In genomic region chr1:190220417-190220816, GRCm38 (mm10) we compare ENCODE assay signal across 21 mouse cellular contexts. TPM values are rescaled to one million over a fixed set of nuclear protein-coding genes. Genes with fewer than 3 reads are reported as not detected.
DNase-seq lines count a peak whose midpoint lies in the region; ATAC-seq and TF ChIP-seq lines count a peak whose summit lies in the region.
"Had no signal": no experiment of that assay in that cellular context is flagged by ENCODE, and none has a peak within 500 bp of the region (broad histone marks: within the 10 kb centered on the region; RNA-seq: fewer than 3 reads in every experiment).

No protein-coding gene starts in this region.

- H3K36me3 ChIP-seq in hindbrain, embryonic 16.5 days (ENCODE audit: control insufficient read depth, insufficient read depth, low read length): no peaks in the 10 kb centered on the region
- H3K36me3 ChIP-seq in hindbrain, embryonic 13.5 days: no peaks in the 10 kb centered on the region
- H3K36me3 ChIP-seq in midbrain, postnatal 0 days (ENCODE audit: insufficient read depth, low read length): no peaks in the 10 kb centered on the region
- no peaks in the 10 kb centered on the region for H3K36me3 ChIP-seq in midbrain, embryonic 10.5 days
- H3K36me3 ChIP-seq: heart, embryonic 10.5 days; midbrain, embryonic 12.5 days; neural tube, embryonic 13.5 days had no signal

- 0 out of 2 replicates have a peak, but pooled peaks have one; percentile 17 for TF ChIP-seq CTCF in midbrain, postnatal 0 days (IDR thresholded peaks at IDR 0.05)

- H3K4me2 ChIP-seq in hindbrain, embryonic 16.5 days (ENCODE audit: low read length): 0 out of 2 replicates have a peak overlapping the region, but pooled peaks have one; percentile 5
- no peak overlapping the region for H3K4me2 ChIP-seq in hindbrain, embryonic 13.5 days
- no peak overlapping the region for H3K4me2 ChIP-seq in midbrain, postnatal 0 days (ENCODE audit: low read depth, low read length, poor library complexity, severe bottlenecking)
- H3K4me2 ChIP-seq: liver, embryonic 11.5 days; midbrain, embryonic 12.5 days; neural tube, embryonic 13.5 days had no signal

- no peak overlapping the region for H3K4me3 ChIP-seq in hindbrain, embryonic 16.5 days (ENCODE audit: low read length)
- no peak overlapping the region for H3K4me3 ChIP-seq in hindbrain, embryonic 13.5 days
- no peak overlapping the region for H3K4me3 ChIP-seq in midbrain, postnatal 0 days (ENCODE audit: low read depth, low read length)
- no peak overlapping the region for H3K4me3 ChIP-seq in midbrain, embryonic 10.5 days
- H3K4me3 ChIP-seq: erythroblast, embryonic 14.5 days; heart, embryonic 10.5 days; left cerebral cortex, adult 2 months; midbrain, embryonic 12.5 days; neural tube, embryonic 13.5 days had no signal

- no peak overlapping the region for H3K27ac ChIP-seq in hindbrain, embryonic 16.5 days (ENCODE audit: low read depth, low read length)
- no peak overlapping the region for H3K27ac ChIP-seq in hindbrain, embryonic 13.5 days
- H3K27ac ChIP-seq in midbrain, postnatal 0 days (ENCODE audit: low read depth, low read length): no peak overlapping the region
- H3K27ac ChIP-seq in midbrain, embryonic 10.5 days (replicated peaks): no peak overlapping the region
- H3K27ac ChIP-seq: heart, embryonic 10.5 days; left cerebral cortex, adult 2 months; midbrain, embryonic 12.5 days; neural tube, embryonic 13.5 days had no signal

- H3K9me3 ChIP-seq in hindbrain, embryonic 16.5 days (ENCODE audit: control insufficient read depth, low read length): peaks cover 8% of the 10 kb centered on the region
- peaks cover 13% of the 10 kb centered on the region for H3K9me3 ChIP-seq in hindbrain, embryonic 13.5 days
- H3K9me3 ChIP-seq in midbrain, postnatal 0 days (ENCODE audit: low read length): no peaks in the 10 kb centered on the region; the same call in 1 of the 2 replicates
- H3K9me3 ChIP-seq in midbrain, embryonic 10.5 days (replicated peaks): peaks cover 11% of the 10 kb centered on the region

- WGBS in hindbrain, embryonic 16.5 days: 27% methylated on average over 9 of the region's 9 CpGs
- WGBS in hindbrain, embryonic 13.5 days: 46% methylated on average over 9 of the region's 9 CpGs
- WGBS in midbrain, postnatal 0 days: 37% methylated on average over 9 of the region's 9 CpGs
- 73% methylated on average over 9 of the region's 9 CpGs for WGBS in midbrain, embryonic 10.5 days

- peaks cover 5% of the 10 kb centered on the region; the same call in 1 of the 2 replicates for H3K4me1 ChIP-seq in hindbrain, embryonic 16.5 days (ENCODE audit: control insufficient read depth, insufficient read depth, low read depth, low read length)
- peaks cover 10% of the 10 kb centered on the region for H3K4me1 ChIP-seq in hindbrain, embryonic 13.5 days (replicated peaks)
- H3K4me1 ChIP-seq in midbrain, postnatal 0 days (ENCODE audit: insufficient read depth, low read length): no peaks in the 10 kb centered on the region
- peaks cover 9% of the 10 kb centered on the region; the same call in 1 of the 2 replicates for H3K4me1 ChIP-seq in midbrain, embryonic 10.5 days

- DNase-seq in left cerebral cortex, postnatal 4 days: peak; percentile 4
- DNase-seq in left cerebral cortex, adult 8-10 months (ENCODE audit: low spot score in 2 of 2): no peak
- DNase-seq in midbrain, postnatal 0 days (ENCODE audit: low spot score): peak; percentile 56
- no peak for DNase-seq in midbrain, embryonic 10.5 days (ENCODE audit: low spot score)
- DNase-seq in gastrocnemius, adult 8-10 months (ENCODE audit: low spot score in 2 of 2): no peak
- DNase-seq: cerebellum, adult 9-10 months; gastrocnemius, postnatal 36 days; kidney, adult 8-10 months; kidney, postnatal 36 days; lung, postnatal 4 days; right cerebral cortex, adult 18-20 months; thymus, postnatal 25 days had no signal

- no peak overlapping the region; the same call in 1 of the 2 replicates for H3K9ac ChIP-seq in hindbrain, embryonic 16.5 days (ENCODE audit: low read depth, low read length)
- H3K9ac ChIP-seq in hindbrain, embryonic 13.5 days: no peak overlapping the region
- H3K9ac ChIP-seq in midbrain, postnatal 0 days (replicated peaks; ENCODE audit: low read length, poor library complexity, severe bottlenecking): no peak overlapping the region
- H3K9ac ChIP-seq: midbrain, embryonic 12.5 days; neural tube, embryonic 13.5 days had no signal

- peaks cover 2% of the 10 kb centered on the region; the same call in 1 of the 2 replicates for H3K27me3 ChIP-seq in hindbrain, embryonic 16.5 days (replicated peaks; ENCODE audit: control insufficient read depth, insufficient read depth, low read length)
- H3K27me3 ChIP-seq in hindbrain, embryonic 13.5 days: no peaks in the 10 kb centered on the region
- H3K27me3 ChIP-seq in midbrain, postnatal 0 days (ENCODE audit: insufficient read depth, low read length): no peaks in the 10 kb centered on the region
- no peaks in the 10 kb centered on the region for H3K27me3 ChIP-seq in midbrain, embryonic 10.5 days (ENCODE audit: low read depth, poor library complexity, severe bottlenecking)
- H3K27me3 ChIP-seq: midbrain, embryonic 12.5 days; neural tube, embryonic 13.5 days had no signal

- peak; percentile 37; the same call in 1 of the 2 replicates for ATAC-seq in hindbrain, embryonic 16.5 days
- ATAC-seq in hindbrain, embryonic 13.5 days (ENCODE audit: low FRiP score): no peak
- no peak for ATAC-seq in midbrain, postnatal 0 days (ENCODE audit: low FRiP score)

- intact Hi-C loops in left cerebral cortex, postnatal 4 days (cut with DNase I): no loop called here

RNA-seq across cellular contexts. Expression of gene Prox1, which starts 49.9 kb away (rescaled TPM):
- 6.1 and 6.9 TPM in 2 replicates for polyA plus RNA-seq in hindbrain, embryonic 16.5 days (2015; fragmentation: Nextera tagmentation; extraction: Ambion mirVana)
- polyA plus RNA-seq in hindbrain, embryonic 13.5 days (2015; fragmentation: Nextera tagmentation; extraction: Ambion mirVana): 7.8 and 8.8 TPM in 2 replicates
- 10 to 100 TPM; 11.6 to 16.3 TPM for total RNA-seq in left cerebral cortex, postnatal 4 days (2021)
- total RNA-seq in left cerebral cortex, adult 8-10 months (2022): 10 to 100 TPM in 3 of 4 experiments, 1 to 10 TPM in 1; 9.5 to 12.4 (median 10.9) TPM
- 11.1 and 16.0 TPM in 2 replicates for total RNA-seq in midbrain, postnatal 0 days (2014; rRNA removed)
- polyA plus RNA-seq in midbrain, postnatal 0 days (2015; fragmentation: Nextera tagmentation; extraction: Ambion mirVana): 6.0 and 11.9 TPM in 2 replicates
- polyA plus RNA-seq in midbrain, embryonic 10.5 days (2016; fragmentation: Nextera tagmentation; extraction: Ambion mirVana): 6.5 and 10.3 TPM in 2 replicates
- total RNA-seq in gastrocnemius, adult 8-10 months (2022): 1 to 10 TPM; 1.8 to 2.3 (median 2.1) TPM
- total RNA-seq: common myeloid progenitor, adult 5-6 weeks had no signal

Comparison
In these comparisons a context has a peak if more than half of its experiments do, and no peak if none do; other contexts are left out.
1. DNase-seq: peak in left cerebral cortex, postnatal 4 days (single experiment) and midbrain, postnatal 0 days (single experiment); none in left cerebral cortex, adult 8-10 months (0 of 2), midbrain, embryonic 10.5 days (single experiment) and gastrocnemius, adult 8-10 months (0 of 2).